Mouse (Mus musculus) layer of hippocampus, adult 8-10 months (tissue): Measurements from ENCODE around the gene Ogt. TPM values are rescaled to one million over a fixed set of nuclear protein-coding genes. Genes with fewer than 3 reads are reported as not detected.

Experiments used
- total RNA-seq, 4 experiments: library from RNA; stranded (reverse); gene quantifications; 2 replicates each; pipeline ENCODE4 v1.2.4; 2022

The Ogt gene
- total RNA-seq, 4 experiments from 2014 or later: 185 to 278 (median 222) TPM

Other genes with a start within 250 kb of the Ogt start
- gene Zmym3, start 219.2 kb upstream of the Ogt start, total RNA-seq: 100 to 1,000 TPM; 169 to 203 (median 194) TPM
- 100 to 1,000 TPM; 121 to 138 (median 128) TPM for gene Nono, start 210.7 kb upstream of the Ogt start, total RNA-seq
- gene Itgb1bp2, start 191.0 kb upstream of the Ogt start, total RNA-seq: 1 to 10 TPM in 3 of 4 experiments, not detected in 1; 1.2 to 2.1 (median 1.4) TPM
- gene Taf1, start 107.3 kb upstream of the Ogt start, total RNA-seq: 10 to 100 TPM; 44.9 to 51.7 (median 48.5) TPM
- gene Cxcr3, start 94.2 kb downstream of the Ogt start, total RNA-seq: under 1 TPM in 1 of 4 experiments, not detected in 3; 0.32 TPM
- under 1 TPM in 3 of 4 experiments, not detected in 1; 0.27 to 0.99 (median 0.74) TPM for gene Gm4779, start 154.4 kb downstream of the Ogt start, total RNA-seq
- gene 8030474K03Rik, start 154.6 kb downstream of the Ogt start, total RNA-seq: not detected
- gene Nhsl2, start 209.3 kb downstream of the Ogt start, total RNA-seq: 10 to 100 TPM; 37.4 to 52.7 (median 48.8) TPM